Mouse (Mus musculus) bone marrow, adult 2 months (tissue): ENCODE results near the gene Dnaja4. TPM values are rescaled to one million over a fixed set of nuclear protein-coding genes. Genes with fewer than 3 reads are reported as not detected.

Source experiments
- H3K27ac ChIP-seq: fragments of 200-500 bp; 2 replicates; pipeline ENCODE4 v1.5.1; 2012; ENCODE audit warnings: low read depth, mild to moderate bottlenecking, control low read depth, inconsistent platforms, low read length; ENCODE audit not compliant: control insufficient read depth, poor library complexity, insufficient read depth
- H3K4me1 ChIP-seq: fragments of 200-500 bp; 2 replicates; pipeline ENCODE4 v1.6.1; 2011; ENCODE audit warnings: low read length; ENCODE audit not compliant: control insufficient read depth, insufficient read depth
- H3K4me3 ChIP-seq: fragments of 200-500 bp; replicated peaks from 2 replicates; pipeline ENCODE3; 2011; ENCODE audit warnings: mild to moderate bottlenecking, low read depth, low read length, control low read depth; ENCODE audit not compliant: control insufficient read depth
- CTCF ChIP-seq: fragments of 200-500 bp; IDR thresholded peaks from 2 replicates; pipeline ENCODE4 v1.5.1; 2011; ENCODE audit warnings: low read length, control low read depth; ENCODE audit not compliant: control insufficient read depth, insufficient read depth
- POLR2A ChIP-seq: fragments of 200-500 bp; IDR thresholded peaks from 2 replicates; pipeline ENCODE4 v1.6.1; 2011; ENCODE audit warnings: low read depth, mild to moderate bottlenecking, control low read depth, low read length, borderline replicate concordance; ENCODE audit not compliant: control insufficient read depth
- WGBS: fragments of 180-500 bp; shearing (Covaris S2); methylation state at CpG from one replicate; pipeline ENCODE4 v1.1.7; 2018; 5-methylcytosine and 5-hydroxymethylcytosine counted together
- polyA plus RNA-seq: library from polyadenylated mRNA; stranded (reverse); fragments of >200 nt; gene quantifications from 2 replicates; pipeline ENCODE4 v1.2.4, GENCODE M21; 2011; ENCODE audit warnings: low replicate concordance; ENCODE audit not compliant: missing spikeins, insufficient read depth, insufficient read length

Gene Dnaja4
- polyA plus RNA-seq, 1 experiment: 26.9 TPM

GRCm38 (mm10) chr9:54764091-54764490 lies 65.4 kb downstream of the Dnaja4 start:
- no peak for TF ChIP-seq POLR2A
- TF ChIP-seq CTCF: no peak
- 28% methylated on average over 12 of the region's 12 CpGs for WGBS
- H3K4me1 ChIP-seq: no peaks in the 10 kb centered on the region
- no peak overlapping the region for H3K4me3 ChIP-seq
- no peak overlapping the region for H3K27ac ChIP-seq

DNA sequence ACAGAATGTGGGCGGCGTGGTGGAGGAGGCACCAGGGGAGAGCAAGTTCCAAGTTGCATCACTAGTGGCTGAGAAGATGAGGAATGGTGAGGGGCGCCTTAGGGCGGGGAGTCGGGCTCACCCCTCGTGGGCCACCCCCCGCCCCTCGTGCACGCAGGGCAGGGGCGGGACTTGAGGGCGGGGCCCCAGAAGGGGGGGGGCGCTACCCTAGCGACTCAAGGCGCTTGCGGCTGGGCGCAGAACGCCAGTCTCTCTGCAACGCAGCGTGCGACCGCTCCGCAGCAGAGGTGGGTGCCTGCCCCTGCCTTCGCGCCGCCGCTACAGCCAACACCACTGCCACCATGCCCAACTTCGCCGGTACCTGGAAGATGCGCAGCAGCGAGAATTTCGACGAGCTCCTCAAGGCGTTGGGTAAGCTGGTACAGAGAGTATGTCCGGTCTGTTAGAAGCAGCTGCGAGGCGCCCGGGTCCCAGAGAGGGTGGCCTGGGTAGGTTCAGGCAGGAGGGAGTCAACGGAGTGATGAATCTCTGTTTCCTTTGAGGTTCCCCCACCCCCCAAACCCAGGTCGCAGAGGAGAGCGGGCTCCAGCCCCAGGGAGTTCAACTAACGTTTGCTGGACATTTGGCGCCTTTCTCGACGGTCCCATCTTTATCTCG lies 66.0 kb downstream of the Dnaja4 start, which contains the start of gene Crabp1:
TSS of gene Crabp1 (plus strand) at position 188 of the 657 bp plus-strand sequence.
- 2% methylated on average over 45 of the region's 45 CpGs for WGBS
- H3K4me3 ChIP-seq: no peak within 1 kb of the TSS
- no peaks in the 10 kb centered on the region for H3K4me1 ChIP-seq
- TF ChIP-seq CTCF (no peak), POLR2A (no peak)
- no peak within 1 kb of the TSS for H3K27ac ChIP-seq

DNA sequence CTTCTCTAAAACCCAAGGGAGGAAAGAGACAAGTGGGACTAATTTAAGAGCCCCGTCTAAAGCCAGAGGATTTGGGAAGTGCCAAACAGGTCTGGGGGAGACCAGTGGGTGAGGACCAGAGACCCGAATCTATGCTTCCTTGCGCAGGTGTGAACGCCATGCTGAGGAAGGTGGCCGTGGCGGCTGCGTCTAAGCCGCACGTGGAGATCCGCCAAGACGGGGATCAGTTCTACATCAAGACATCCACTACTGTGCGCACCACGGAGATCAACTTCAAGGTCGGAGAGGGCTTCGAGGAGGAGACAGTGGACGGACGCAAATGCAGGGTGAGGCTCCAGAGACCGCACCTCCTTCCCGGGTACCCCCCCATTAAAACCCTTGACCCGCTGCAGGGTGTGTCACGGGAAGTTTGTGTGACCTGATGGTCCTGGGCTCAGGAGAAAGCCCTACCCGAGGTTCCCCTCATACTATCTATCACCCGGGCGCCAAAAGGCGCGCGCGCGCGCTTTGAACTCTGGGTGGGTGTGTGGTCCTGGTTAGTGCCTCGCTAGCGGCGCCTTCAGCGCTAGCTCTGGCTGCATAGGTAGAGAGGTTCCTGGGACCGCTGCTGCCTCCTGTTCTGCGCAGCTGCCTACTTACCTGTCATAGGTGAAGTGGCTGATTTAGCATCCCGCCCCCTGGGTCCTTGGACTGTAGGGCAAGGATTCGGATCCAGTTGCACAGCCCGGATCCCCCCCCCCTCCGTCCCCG lies 66.8 kb downstream of the Dnaja4 start:
- TF ChIP-seq POLR2A (no peak), CTCF (no peak)
- WGBS: 4% methylated on average over 41 of the region's 41 CpGs
- H3K27ac ChIP-seq: no peak overlapping the region
- no peak overlapping the region for H3K4me3 ChIP-seq
- H3K4me1 ChIP-seq: no peaks in the 10 kb centered on the region

Other genes starting within 250 kb of the Dnaja4 start
- gene Dmxl2, start 197.2 kb upstream of the Dnaja4 start, polyA plus RNA-seq: 5.5 and 8.4 TPM in 2 replicates
- gene Sh2d7, start 159.9 kb upstream of the Dnaja4 start, polyA plus RNA-seq: not detected in 2 replicates
- 5.4 and 9.9 TPM in 2 replicates for gene Cib2, start 138.7 kb upstream of the Dnaja4 start, polyA plus RNA-seq
- gene Idh3a, start 112.5 kb upstream of the Dnaja4 start, polyA plus RNA-seq: 15.1 and 17.2 TPM in 2 replicates
- gene Acsbg1, start 37.0 kb upstream of the Dnaja4 start, polyA plus RNA-seq: 0.66 TPM in 1 of 2 replicates, not detected in the other
- gene Wdr61, start 35.6 kb downstream of the Dnaja4 start, polyA plus RNA-seq: 28.3 and 30.4 TPM in 2 replicates
- gene Crabp1, start 65.9 kb downstream of the Dnaja4 start, polyA plus RNA-seq: 1.7 and 23.1 TPM in 2 replicates
- gene Ireb2, start 164.9 kb downstream of the Dnaja4 start, polyA plus RNA-seq: 9.8 and 17.7 TPM in 2 replicates
- 1.2 TPM in 1 of 2 replicates, not detected in the other for gene Hykk, start 218.4 kb downstream of the Dnaja4 start, polyA plus RNA-seq